Comparison of ENCODE assay signal across 14 mouse cellular contexts in genomic region chr12:92723022-92723421, GRCm38 (mm10).
"Had no signal": no experiment of that assay in that cellular context is flagged by ENCODE, and none has a peak within 500 bp of the region (broad histone marks: within the 10 kb centered on the region; RNA-seq: fewer than 3 reads in every experiment).

No protein-coding gene starts in this region.

- DNase-seq: gastrocnemius, postnatal 14 days; gastrocnemius, postnatal 36 days; heart, adult 11 months; heart, adult 2 months; heart, postnatal 14 days; heart, postnatal 36 days; kidney, adult 11 months; kidney, adult 2 months; kidney, adult 9 months; kidney, postnatal 14 days; kidney, postnatal 36 days; layer of hippocampus, adult 9-11 months; layer of hippocampus, postnatal 36 days; left cerebral cortex, postnatal 4 days had no signal
